Mouse (Mus musculus): ENCODE results near the gene 1700010I14Rik. TPM values are rescaled to one million over a fixed set of nuclear protein-coding genes. Genes with fewer than 3 reads are reported as not detected.

Gene 1700010I14Rik
- polyA plus RNA-seq, 1 experiment from 2014 or later, result 1.4 TPM

- H3K4me3 ChIP-seq (ENCODE audit: low read depth, low read length), result no peak overlapping the region
- H3K36me3 ChIP-seq (ENCODE audit: insufficient read depth), result 0 out of 2 replicates have a peak, but pooled peaks cover 3% of the 10 kb centered on the region
- no peak overlapping the region for H3K9ac ChIP-seq
- H3K27me3 ChIP-seq (ENCODE audit: insufficient read depth, low read length), result no peaks in the 10 kb centered on the region
- H3K4me2 ChIP-seq, result no peak overlapping the region
- no peak for DNase-seq
- 77% methylated on average over 2 of the region's 2 CpGs for WGBS
- peaks cover 2% of the 10 kb centered on the region for H3K4me1 ChIP-seq (ENCODE audit: insufficient read depth)
- ATAC-seq (ENCODE audit: insufficient read depth), result no peak
- TF ChIP-seq CTCF (IDR thresholded peaks at IDR 0.05; ENCODE audit: low read depth), result no peak
- no peak overlapping the region for H3K27ac ChIP-seq (ENCODE audit: low read depth)
- H3K9me3 ChIP-seq (ENCODE audit: low read depth, low read length), result no peaks in the 10 kb centered on the region
Measured at GRCm38 (mm10) chr17:8983576-8983975, 4.6 kb upstream of the 1700010I14Rik start.

- H3K36me3 ChIP-seq (ENCODE audit: insufficient read depth), result 0 out of 2 replicates have a peak, but pooled peaks cover 3% of the 10 kb centered on the region
- H3K4me2 ChIP-seq, result no peak overlapping the region
- no peak for TF ChIP-seq CTCF (IDR thresholded peaks at IDR 0.05; ENCODE audit: low read depth)
- ATAC-seq (ENCODE audit: insufficient read depth) (no peak), DNase-seq (peak; percentile 23)
- no peak overlapping the region for H3K27ac ChIP-seq (ENCODE audit: low read depth)
- H3K9me3 ChIP-seq (ENCODE audit: low read depth, low read length), result no peaks in the 10 kb centered on the region
- peaks cover 6% of the 10 kb centered on the region for H3K4me1 ChIP-seq (ENCODE audit: insufficient read depth)
- H3K27me3 ChIP-seq (ENCODE audit: insufficient read depth, low read length), result no peaks in the 10 kb centered on the region
- no peak overlapping the region for H3K4me3 ChIP-seq (ENCODE audit: low read depth, low read length)
- no peak overlapping the region for H3K9ac ChIP-seq
- 40% methylated on average over 5 of the region's 5 CpGs for WGBS
Measured at GRCm38 (mm10) chr17:8985714-8986113, 2.4 kb upstream of the 1700010I14Rik start.

GRCm38 (mm10) chr17:8986551-8986950 is 1.6 kb upstream of the 1700010I14Rik start:
- no peak for TF ChIP-seq CTCF (IDR thresholded peaks at IDR 0.05; ENCODE audit: low read depth)
- 65% methylated on average over 2 of the region's 2 CpGs for WGBS
- no peak for DNase-seq
- H3K9me3 ChIP-seq (ENCODE audit: low read depth, low read length), result no peaks in the 10 kb centered on the region
- H3K36me3 ChIP-seq (ENCODE audit: insufficient read depth), result 0 out of 2 replicates have a peak, but pooled peaks cover 3% of the 10 kb centered on the region
- H3K27me3 ChIP-seq (ENCODE audit: insufficient read depth, low read length), result no peaks in the 10 kb centered on the region
- H3K27ac ChIP-seq (ENCODE audit: low read depth), result no peak overlapping the region
- H3K9ac ChIP-seq, result no peak overlapping the region
- H3K4me2 ChIP-seq, result no peak overlapping the region
- no peak for ATAC-seq (ENCODE audit: insufficient read depth)
- peaks cover 6% of the 10 kb centered on the region for H3K4me1 ChIP-seq (ENCODE audit: insufficient read depth)
- H3K4me3 ChIP-seq (ENCODE audit: low read depth, low read length), result no peak overlapping the region

GRCm38 (mm10) chr17:8987369-8987768 is 764 bp upstream of the 1700010I14Rik start:
- ATAC-seq (ENCODE audit: insufficient read depth) (no peak), DNase-seq (no peak)
- no peak overlapping the region for H3K9ac ChIP-seq
- H3K9me3 ChIP-seq (ENCODE audit: low read depth, low read length), result no peaks in the 10 kb centered on the region
- no peak overlapping the region for H3K4me2 ChIP-seq
- H3K27ac ChIP-seq (ENCODE audit: low read depth), result no peak overlapping the region
- 78% methylated on average over 5 of the region's 5 CpGs for WGBS
- no peaks in the 10 kb centered on the region for H3K27me3 ChIP-seq (ENCODE audit: insufficient read depth, low read length)
- H3K4me1 ChIP-seq (ENCODE audit: insufficient read depth), result peaks cover 6% of the 10 kb centered on the region
- H3K36me3 ChIP-seq (ENCODE audit: insufficient read depth), result no peaks in the 10 kb centered on the region
- H3K4me3 ChIP-seq (ENCODE audit: low read depth, low read length), result no peak overlapping the region
- no peak for TF ChIP-seq CTCF (IDR thresholded peaks at IDR 0.05; ENCODE audit: low read depth)

- DNase-seq (peak; percentile 53), ATAC-seq (ENCODE audit: insufficient read depth) (no peak)
- H3K4me2 ChIP-seq, result no peak overlapping the region
- H3K36me3 ChIP-seq (ENCODE audit: insufficient read depth), result no peaks in the 10 kb centered on the region
- peak; percentile 42 for TF ChIP-seq CTCF (IDR thresholded peaks at IDR 0.05; ENCODE audit: low read depth)
- H3K9ac ChIP-seq, result no peak overlapping the region
- H3K4me1 ChIP-seq (ENCODE audit: insufficient read depth), result peaks cover 6% of the 10 kb centered on the region
- H3K4me3 ChIP-seq (ENCODE audit: low read depth, low read length), result no peak overlapping the region
- H3K9me3 ChIP-seq (ENCODE audit: low read depth, low read length), result no peaks in the 10 kb centered on the region
- 23% methylated on average over 8 of the region's 8 CpGs for WGBS
- H3K27me3 ChIP-seq (ENCODE audit: insufficient read depth, low read length), result no peaks in the 10 kb centered on the region
- H3K27ac ChIP-seq (ENCODE audit: low read depth), result no peak overlapping the region
Measured at GRCm38 (mm10) chr17:8991160-8991559, 3.0 kb downstream of the 1700010I14Rik start.

GRCm38 (mm10) chr17:8995344-8995743 is 7.2 kb downstream of the 1700010I14Rik start:
- 63% methylated on average over 1 of the region's 1 CpGs for WGBS
- H3K27ac ChIP-seq (ENCODE audit: low read depth), result no peak overlapping the region
- ATAC-seq (ENCODE audit: insufficient read depth) (no peak), DNase-seq (no peak)
- no peaks in the 10 kb centered on the region for H3K9me3 ChIP-seq (ENCODE audit: low read depth, low read length)
- TF ChIP-seq CTCF (IDR thresholded peaks at IDR 0.05; ENCODE audit: low read depth), result no peak
- H3K27me3 ChIP-seq (ENCODE audit: insufficient read depth, low read length), result no peaks in the 10 kb centered on the region
- H3K4me1 ChIP-seq (ENCODE audit: insufficient read depth), result no peaks in the 10 kb centered on the region
- H3K4me3 ChIP-seq (ENCODE audit: low read depth, low read length), result no peak overlapping the region
- H3K36me3 ChIP-seq (ENCODE audit: insufficient read depth), result no peaks in the 10 kb centered on the region
- H3K4me2 ChIP-seq, result no peak overlapping the region
- H3K9ac ChIP-seq, result no peak overlapping the region

- no peak overlapping the region for H3K4me2 ChIP-seq
- H3K36me3 ChIP-seq (ENCODE audit: insufficient read depth), result no peaks in the 10 kb centered on the region
- 70% methylated on average over 4 of the region's 4 CpGs for WGBS
- no peaks in the 10 kb centered on the region for H3K9me3 ChIP-seq (ENCODE audit: low read depth, low read length)
- H3K4me1 ChIP-seq (ENCODE audit: insufficient read depth), result no peaks in the 10 kb centered on the region
- DNase-seq (no peak), ATAC-seq (ENCODE audit: insufficient read depth) (no peak)
- no peak overlapping the region for H3K4me3 ChIP-seq (ENCODE audit: low read depth, low read length)
- H3K9ac ChIP-seq, result no peak overlapping the region
- TF ChIP-seq CTCF (IDR thresholded peaks at IDR 0.05; ENCODE audit: low read depth), result no peak
- H3K27ac ChIP-seq (ENCODE audit: low read depth), result no peak overlapping the region
- no peaks in the 10 kb centered on the region for H3K27me3 ChIP-seq (ENCODE audit: insufficient read depth, low read length)
Measured at GRCm38 (mm10) chr17:9002438-9002837, 14.3 kb downstream of the 1700010I14Rik start.

- H3K4me2 ChIP-seq, result no peak overlapping the region
- WGBS, result 77% methylated on average over 4 of the region's 4 CpGs
- no peak overlapping the region for H3K4me3 ChIP-seq (ENCODE audit: low read depth, low read length)
- no peak overlapping the region for H3K27ac ChIP-seq (ENCODE audit: low read depth)
- no peak overlapping the region for H3K9ac ChIP-seq
- no peaks in the 10 kb centered on the region for H3K4me1 ChIP-seq (ENCODE audit: insufficient read depth)
- DNase-seq (no peak), ATAC-seq (ENCODE audit: insufficient read depth) (no peak)
- H3K9me3 ChIP-seq (ENCODE audit: low read depth, low read length), result no peaks in the 10 kb centered on the region
- TF ChIP-seq CTCF (IDR thresholded peaks at IDR 0.05; ENCODE audit: low read depth), result no peak
- no peaks in the 10 kb centered on the region for H3K27me3 ChIP-seq (ENCODE audit: insufficient read depth, low read length)
- no peaks in the 10 kb centered on the region for H3K36me3 ChIP-seq (ENCODE audit: insufficient read depth)
Measured at GRCm38 (mm10) chr17:9004516-9004915, 16.4 kb downstream of the 1700010I14Rik start.
